In genomic region chr13:45001228-45001910, GRCm38 (mm10) we compare ENCODE assay signal across 8 mouse cellular contexts. TPM values are rescaled to one million over a fixed set of nuclear protein-coding genes. Genes with fewer than 3 reads are reported as not detected.
DNase-seq lines count a peak whose midpoint lies in the region; ATAC-seq lines count a peak whose summit lies in the region.

No protein-coding gene starts in this region.

- 0% methylated on average over 48 of the region's 52 CpGs for WGBS in intestine, embryonic 15.5 days
- under 1% methylated on average over 48 of the region's 52 CpGs for WGBS in liver, embryonic 13.5 days (ENCODE audit: insufficient replicate concordance)

- peak overlapping the region; percentile 81 for H3K27ac ChIP-seq in intestine, embryonic 15.5 days
- peak overlapping the region; percentile 47 for H3K27ac ChIP-seq in liver, embryonic 13.5 days

- intact Hi-C loops in gastrocnemius, postnatal 36 days (cut with DNase I) = no loop called here

- H3K4me3 ChIP-seq in intestine, embryonic 15.5 days (replicated peaks) = peak overlapping the region; percentile 95
- H3K4me3 ChIP-seq in liver, embryonic 13.5 days (replicated peaks) = peak overlapping the region; percentile 88

- DNase-seq in CD4-positive helper T cell, adult 2 months (ENCODE audit: low read depth, low spot score) = peak; percentile 70
- DNase-seq in adipocyte (ENCODE audit: low spot score) = peak; percentile 96
- DNase-seq in embryo, embryonic 11.5 days (ENCODE audit: low read depth, low spot score) = peak; percentile 31
- DNase-seq in gastrocnemius, postnatal 36 days = peak; percentile 77 to 82
- peak; percentile 60 for DNase-seq in liver, embryonic 13.5 days
- DNase-seq in neural tube, embryonic 10.5 days (ENCODE audit: extremely low spot score, low spot score) = peak; percentile 77
- peak; percentile 70 for DNase-seq in testis, postnatal 10 days (ENCODE audit: low spot score)

- H3K9ac ChIP-seq in intestine, embryonic 15.5 days = peak overlapping the region; percentile 90
- peak overlapping the region; percentile 88 for H3K9ac ChIP-seq in liver, embryonic 13.5 days

- no peaks in the 10 kb centered on the region; the same call in 1 of the 2 replicates for H3K4me1 ChIP-seq in intestine, embryonic 15.5 days (replicated peaks)
- peaks cover 34% of the 10 kb centered on the region for H3K4me1 ChIP-seq in liver, embryonic 13.5 days (replicated peaks)

- no peaks in the 10 kb centered on the region for H3K9me3 ChIP-seq in intestine, embryonic 15.5 days
- H3K9me3 ChIP-seq in liver, embryonic 13.5 days (replicated peaks) = no peaks in the 10 kb centered on the region

- no peaks in the 10 kb centered on the region for H3K36me3 ChIP-seq in intestine, embryonic 15.5 days
- H3K36me3 ChIP-seq in liver, embryonic 13.5 days = peaks cover 6% of the 10 kb centered on the region

- peak overlapping the region; percentile 76 for H3K4me2 ChIP-seq in intestine, embryonic 15.5 days (replicated peaks)
- peak overlapping the region; percentile 99 for H3K4me2 ChIP-seq in liver, embryonic 13.5 days

- no peaks in the 10 kb centered on the region for H3K27me3 ChIP-seq in intestine, embryonic 15.5 days (replicated peaks)
- H3K27me3 ChIP-seq in liver, embryonic 13.5 days = no peaks in the 10 kb centered on the region

- ATAC-seq in intestine, embryonic 15.5 days = peak; percentile 92
- peak; percentile 89 for ATAC-seq in liver, embryonic 13.5 days (ENCODE audit: low read depth)

RNA-seq across cellular contexts. Expression of gene Dtnbp1, which starts 0.6 kb away (rescaled TPM):
- 10 to 100 TPM; 38.1 to 47.0 TPM for total RNA-seq in gastrocnemius, postnatal 36 days (2021)
- polyA plus RNA-seq in intestine, embryonic 15.5 days (2015; fragmentation: Nextera tagmentation; extraction: Ambion mirVana) = 62.0 and 63.8 TPM in 2 replicates
- polyA plus RNA-seq in liver, embryonic 13.5 days (2015; fragmentation: Nextera tagmentation; extraction: Ambion mirVana) = 29.5 and 30.2 TPM in 2 replicates

Comparison
In these comparisons a context has a peak if more than half of its experiments do, and no peak if none do; other contexts are left out.
1. Peak in every context shown above with its lines: DNase-seq, ATAC-seq, H3K4me3 ChIP-seq and H3K27ac ChIP-seq.
2. DNase-seq: peak in every context shown above with its lines; median percentile 96 in adipocyte; 80 in gastrocnemius, postnatal 36 days; 77 in neural tube, embryonic 10.5 days; 70 in CD4-positive helper T cell, adult 2 months; 70 in testis, postnatal 10 days; 60 in liver, embryonic 13.5 days; 31 in embryo, embryonic 11.5 days.